26 mouse cellular contexts compared by ENCODE assay signal in the genomic region with DNA sequence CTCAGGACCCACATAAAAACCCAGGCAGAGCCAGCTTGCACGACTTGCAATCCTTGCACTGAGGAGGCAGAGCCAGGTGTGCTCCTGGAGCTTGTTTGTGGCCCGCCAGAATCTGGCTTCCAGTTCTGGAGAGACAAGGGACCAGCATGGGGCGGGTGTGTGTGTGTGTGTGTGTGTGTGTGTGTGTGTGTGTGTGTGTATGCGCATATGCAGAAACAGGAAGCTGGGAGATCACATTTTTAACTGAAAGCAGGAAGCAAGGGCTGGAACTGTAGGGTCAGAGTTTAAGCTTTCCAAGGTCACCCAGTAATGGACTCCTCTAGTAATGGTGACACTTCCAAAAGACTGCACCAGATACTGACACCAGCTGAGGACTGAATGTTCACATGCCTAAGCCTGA. TPM values are rescaled to one million over a fixed set of nuclear protein-coding genes. Genes with fewer than 3 reads are reported as not detected.
DNase-seq lines count a peak whose midpoint lies in the region; ATAC-seq lines count a peak whose summit lies in the region.
"Had no signal": no experiment of that assay in that cellular context is flagged by ENCODE, and none has a peak within 500 bp of the region (broad histone marks: within the 10 kb centered on the region; RNA-seq: fewer than 3 reads in every experiment).

No protein-coding gene starts in this region.

- ATAC-seq in hindbrain, embryonic 13.5 days (ENCODE audit: low FRiP score) = no peak
- ATAC-seq in forebrain, embryonic 11.5 days (replicated peaks; ENCODE audit: low FRiP score) = no peak
- ATAC-seq: forebrain, postnatal 0 days; intestine, embryonic 16.5 days; midbrain, embryonic 16.5 days had no signal

- H3K27ac ChIP-seq in hindbrain, embryonic 10.5 days = peak overlapping the region; percentile 45
- no peak overlapping the region for H3K27ac ChIP-seq in hindbrain, embryonic 13.5 days
- no peak overlapping the region for H3K27ac ChIP-seq in forebrain, embryonic 11.5 days (ENCODE audit: low read depth, low read length)
- H3K27ac ChIP-seq: forebrain, embryonic 12.5 days; heart, embryonic 15.5 days; hindbrain, embryonic 12.5 days; limb, embryonic 12.5 days; liver, embryonic 15.5 days had no signal

- no peaks in the 10 kb centered on the region for H3K27me3 ChIP-seq in hindbrain, embryonic 10.5 days (ENCODE audit: insufficient read depth, poor library complexity, severe bottlenecking)
- no peaks in the 10 kb centered on the region for H3K27me3 ChIP-seq in hindbrain, embryonic 13.5 days
- no peaks in the 10 kb centered on the region for H3K27me3 ChIP-seq in forebrain, embryonic 11.5 days (ENCODE audit: control insufficient read depth, insufficient read depth, low read length)
- H3K27me3 ChIP-seq: forebrain, embryonic 12.5 days; heart, embryonic 15.5 days; hindbrain, embryonic 12.5 days; limb, embryonic 12.5 days; liver, embryonic 15.5 days had no signal

- no peaks in the 10 kb centered on the region for H3K9me3 ChIP-seq in hindbrain, embryonic 10.5 days
- no peaks in the 10 kb centered on the region for H3K9me3 ChIP-seq in hindbrain, embryonic 13.5 days
- no peaks in the 10 kb centered on the region for H3K9me3 ChIP-seq in forebrain, embryonic 11.5 days (ENCODE audit: control insufficient read depth, low read length)
- H3K9me3 ChIP-seq: forebrain, embryonic 12.5 days; heart, embryonic 15.5 days; hindbrain, embryonic 12.5 days; limb, embryonic 12.5 days; liver, embryonic 15.5 days had no signal

- WGBS in hindbrain, embryonic 10.5 days = 59% methylated on average over 4 of the region's 4 CpGs
- 65% methylated on average over 4 of the region's 4 CpGs for WGBS in hindbrain, embryonic 13.5 days
- WGBS in forebrain, embryonic 11.5 days = 75% methylated on average over 4 of the region's 4 CpGs

- H3K4me3 ChIP-seq in hindbrain, embryonic 10.5 days = no peak overlapping the region
- no peak overlapping the region for H3K4me3 ChIP-seq in hindbrain, embryonic 13.5 days
- H3K4me3 ChIP-seq in forebrain, embryonic 11.5 days (ENCODE audit: low read depth, low read length) = no peak overlapping the region
- H3K4me3 ChIP-seq: erythroblast, embryonic 14.5 days; forebrain, embryonic 12.5 days; heart, embryonic 15.5 days; hindbrain, embryonic 12.5 days; limb, embryonic 12.5 days; liver, embryonic 15.5 days had no signal

- no peak overlapping the region for H3K4me2 ChIP-seq in hindbrain, embryonic 13.5 days
- H3K4me2 ChIP-seq in forebrain, embryonic 11.5 days (ENCODE audit: low read depth, low read length, severe bottlenecking) = no peak overlapping the region
- H3K4me2 ChIP-seq: forebrain, embryonic 12.5 days; heart, embryonic 15.5 days; hindbrain, embryonic 12.5 days; limb, embryonic 12.5 days; liver, embryonic 15.5 days; lung, embryonic 14.5 days; midbrain, embryonic 11.5 days had no signal

- H3K4me1 ChIP-seq in hindbrain, embryonic 10.5 days (replicated peaks) = peaks cover 10% of the 10 kb centered on the region
- H3K4me1 ChIP-seq in hindbrain, embryonic 13.5 days (replicated peaks) = 0 out of 2 replicates have a peak, but pooled peaks cover 10% of the 10 kb centered on the region
- H3K4me1 ChIP-seq in forebrain, embryonic 11.5 days (replicated peaks; ENCODE audit: control insufficient read depth, insufficient read depth, low read length) = no peaks in the 10 kb centered on the region
- H3K4me1 ChIP-seq: forebrain, embryonic 12.5 days; liver, embryonic 15.5 days had no signal

- no peak for DNase-seq in hindbrain, embryonic 10.5 days (ENCODE audit: low spot score)
- DNase-seq in kidney, postnatal 10 days = peak; percentile 56
- DNase-seq in kidney, adult 8-10 months = no peak
- peak; percentile 49 for DNase-seq in R1 (ENCODE audit: low read depth, low spot score)
- DNase-seq in forebrain, embryonic 11.5 days (ENCODE audit: low spot score) = no peak
- DNase-seq in T-cell, adult 2 months (ENCODE audit: low spot score) = no peak
- DNase-seq in ovary, postnatal 36 days (ENCODE audit: low spot score) = no peak
- DNase-seq: adrenal gland, postnatal 25 days; cerebellum, adult 18-20 months; cerebellum, postnatal 10 days; forebrain, postnatal 0 days; lung, embryonic 14.5 days; lung, postnatal 14 days; right cerebral cortex, adult 18-20 months; spleen, adult 18-20 months; thymus, postnatal 25 days had no signal

- no peaks in the 10 kb centered on the region for H3K36me3 ChIP-seq in hindbrain, embryonic 10.5 days
- no peaks in the 10 kb centered on the region for H3K36me3 ChIP-seq in hindbrain, embryonic 13.5 days
- H3K36me3 ChIP-seq in forebrain, embryonic 11.5 days (ENCODE audit: control insufficient read depth, insufficient read depth, low read length) = no peaks in the 10 kb centered on the region
- H3K36me3 ChIP-seq: forebrain, embryonic 12.5 days; heart, embryonic 15.5 days; hindbrain, embryonic 12.5 days; limb, embryonic 12.5 days; liver, embryonic 15.5 days had no signal

- no peak overlapping the region for H3K9ac ChIP-seq in hindbrain, embryonic 13.5 days
- H3K9ac ChIP-seq in forebrain, embryonic 11.5 days (ENCODE audit: low read length) = no peak overlapping the region
- H3K9ac ChIP-seq: forebrain, embryonic 12.5 days; forebrain, postnatal 0 days; heart, embryonic 15.5 days; hindbrain, embryonic 12.5 days; limb, embryonic 12.5 days; liver, embryonic 15.5 days; lung, embryonic 14.5 days had no signal

RNA-seq across cellular contexts. Expression of a gene that starts 19.4 kb away (rescaled TPM):
- 0.50 and 0.66 TPM in 2 replicates for polyA plus RNA-seq in hindbrain, embryonic 10.5 days (2016; fragmentation: Nextera tagmentation; extraction: Ambion mirVana)
- 0.29 and 0.31 TPM in 2 replicates for polyA plus RNA-seq in hindbrain, embryonic 13.5 days (2015; fragmentation: Nextera tagmentation; extraction: Ambion mirVana)
- 0.67 and 0.68 TPM in 2 replicates for polyA plus RNA-seq in forebrain, embryonic 11.5 days (2014; fragmentation: Nextera tagmentation; extraction: Ambion mirVana)
- polyA plus RNA-seq: erythroblast, embryonic 14.5 days had no signal

RNA-seq across cellular contexts. Expression of a gene that starts 30.4 kb away (rescaled TPM):
- polyA plus RNA-seq in hindbrain, embryonic 10.5 days (2016; fragmentation: Nextera tagmentation; extraction: Ambion mirVana) = 193 and 199 TPM in 2 replicates
- 145 and 164 TPM in 2 replicates for polyA plus RNA-seq in hindbrain, embryonic 13.5 days (2015; fragmentation: Nextera tagmentation; extraction: Ambion mirVana)
- polyA plus RNA-seq in forebrain, embryonic 11.5 days (2014; fragmentation: Nextera tagmentation; extraction: Ambion mirVana) = 165 and 167 TPM in 2 replicates

RNA-seq across cellular contexts. Expression of a gene that starts 31.0 kb away (rescaled TPM):
- polyA plus RNA-seq in hindbrain, embryonic 10.5 days (2016; fragmentation: Nextera tagmentation; extraction: Ambion mirVana) = 63.3 and 72.2 TPM in 2 replicates
- polyA plus RNA-seq in hindbrain, embryonic 13.5 days (2015; fragmentation: Nextera tagmentation; extraction: Ambion mirVana) = 84.2 and 89.9 TPM in 2 replicates
- polyA plus RNA-seq in forebrain, embryonic 11.5 days (2014; fragmentation: Nextera tagmentation; extraction: Ambion mirVana) = 50.3 and 58.7 TPM in 2 replicates
- polyA plus RNA-seq: erythroblast, embryonic 14.5 days had no signal

Comparison
In these comparisons a context has a peak if more than half of its experiments do, and no peak if none do; other contexts are left out.
1. DNase-seq: peak in kidney, postnatal 10 days (single experiment) and R1 (single experiment); none in hindbrain, embryonic 10.5 days (single experiment), kidney, adult 8-10 months (0 of 2), forebrain, embryonic 11.5 days (single experiment), T-cell, adult 2 months (single experiment) and ovary, postnatal 36 days (single experiment).